Mouse (Mus musculus) liver, embryonic 15.5 days (tissue): Measurements from ENCODE around the gene Ifrd1. TPM values are rescaled to one million over a fixed set of nuclear protein-coding genes. Genes with fewer than 3 reads are reported as not detected.

ENCODE experiments used
- ATAC-seq: fragments of 200-750 bp; cut with Nextera tagmentation; 2 replicates; pipeline ENCODE4 v1.8.0; 2017; ENCODE audit warnings: moderate number of reproducible peaks, mild to moderate bottlenecking, moderate library complexity; ENCODE audit not compliant: insufficient read depth
- H3K27ac ChIP-seq: fragments of 300-500 bp; sonication (generic); replicated peaks from 2 replicates; pipeline ENCODE4 v1.5.1; 2015; ENCODE audit warnings: mild to moderate bottlenecking, inconsistent platforms
- H3K27me3 ChIP-seq: fragments of 300-500 bp; sonication (generic); 2 replicates; pipeline ENCODE4 v1.6.1; 2015; ENCODE audit warnings: mild to moderate bottlenecking, inconsistent platforms
- H3K36me3 ChIP-seq: fragments of 300-500 bp; sonication (generic); replicated peaks from 2 replicates; pipeline ENCODE4 v1.6.1; 2015; ENCODE audit warnings: moderate library complexity, mild to moderate bottlenecking, inconsistent platforms
- H3K4me1 ChIP-seq: fragments of 300-500 bp; sonication (generic); replicated peaks from 2 replicates; pipeline ENCODE4 v1.6.1; 2015; ENCODE audit warnings: inconsistent platforms
- H3K4me2 ChIP-seq: fragments of 300-500 bp; sonication (generic); 2 replicates; pipeline ENCODE4 v1.6.1; 2015; ENCODE audit warnings: moderate library complexity, mild to moderate bottlenecking, inconsistent platforms
- H3K4me3 ChIP-seq: fragments of 300-500 bp; sonication (generic); replicated peaks from 2 replicates; pipeline ENCODE4 v1.5.1; 2015; ENCODE audit warnings: mild to moderate bottlenecking, inconsistent platforms
- H3K9ac ChIP-seq: fragments of 300-500 bp; sonication (generic); 2 replicates; pipeline ENCODE4 v1.6.1; 2015; ENCODE audit warnings: moderate library complexity, mild to moderate bottlenecking, inconsistent platforms
- H3K9me3 ChIP-seq: fragments of 300-500 bp; sonication (generic); replicated peaks from 2 replicates; pipeline ENCODE4 v1.6.1; 2016; ENCODE audit warnings: inconsistent platforms
- WGBS: fragments of 180-500 bp; shearing (Covaris S2); methylation state at CpG from one replicate; pipeline ENCODE4 v1.1.7; 2015; ENCODE audit warnings: mixed read lengths; ENCODE audit not compliant: insufficient replicate concordance; 5-methylcytosine and 5-hydroxymethylcytosine counted together
- polyA plus RNA-seq: library from polyadenylated mRNA; unstranded; fragments of >200 nt; fragmentation: Nextera tagmentation; extraction: Ambion mirVana; gene quantifications from 2 replicates; pipeline ENCODE4 v1.2.1, GENCODE M21; 2015

The Ifrd1 gene
- polyA plus RNA-seq, 1 experiment from 2014 or later, result 43.8 TPM

GRCm38 (mm10) chr12:40243241-40243640 lies 5.1 kb downstream of the Ifrd1 start:
- no peak for ATAC-seq
- WGBS, result 50% methylated on average over 4 of the region's 4 CpGs
- Histone ChIP-seq H3K27ac (no peak overlapping the region), H3K9me3 (no peaks in the 10 kb centered on the region), H3K4me3 (no peak overlapping the region), H3K4me2 (no peak overlapping the region), H3K36me3 (no peaks in the 10 kb centered on the region), H3K27me3 (no peaks in the 10 kb centered on the region), H3K9ac (no peak overlapping the region), H3K4me1 (peaks cover 16% of the 10 kb centered on the region)

- ATAC-seq, result no peak
- WGBS, result 76% methylated on average over 7 of the region's 7 CpGs
- no peak overlapping the region for H3K9ac ChIP-seq
- H3K4me1 ChIP-seq, result no peaks in the 10 kb centered on the region
- H3K4me3 ChIP-seq, result no peak overlapping the region
- no peaks in the 10 kb centered on the region for H3K9me3 ChIP-seq
- H3K36me3 ChIP-seq, result no peaks in the 10 kb centered on the region
- no peak overlapping the region for H3K4me2 ChIP-seq
- H3K27me3 ChIP-seq, result no peaks in the 10 kb centered on the region
- H3K27ac ChIP-seq, result no peak overlapping the region
Observed at GRCm38 (mm10) chr12:40239161-40239560, 9.1 kb downstream of the Ifrd1 start.

GRCm38 (mm10) chr12:40232231-40232630 lies 16.1 kb downstream of the Ifrd1 start:
- Histone ChIP-seq H3K36me3 (no peaks in the 10 kb centered on the region), H3K27me3 (no peaks in the 10 kb centered on the region), H3K9ac (no peak overlapping the region), H3K9me3 (no peaks in the 10 kb centered on the region), H3K4me2 (no peak overlapping the region), H3K4me1 (no peaks in the 10 kb centered on the region), H3K4me3 (no peak overlapping the region), H3K27ac (no peak overlapping the region)
- no peak for ATAC-seq
- 74% methylated on average over 1 of the region's 1 CpGs for WGBS

GRCm38 (mm10) chr12:40231632-40232031 lies 16.7 kb downstream of the Ifrd1 start:
- WGBS, result 59% methylated on average over 2 of the region's 2 CpGs
- H3K27ac ChIP-seq, result no peak overlapping the region
- ATAC-seq, result no peak

GRCm38 (mm10) chr12:40224171-40224880 lies 24.0 kb downstream of the Ifrd1 start:
- peaks cover 32% of the 10 kb centered on the region for H3K4me1 ChIP-seq
- H3K36me3 ChIP-seq, result no peaks in the 10 kb centered on the region
- WGBS, result 82% methylated on average over 9 of the region's 9 CpGs
- H3K4me2 ChIP-seq, result peak overlapping the region; percentile 95
- H3K27me3 ChIP-seq, result no peaks in the 10 kb centered on the region
- H3K27ac ChIP-seq, result no peak overlapping the region
- H3K9me3 ChIP-seq, result no peaks in the 10 kb centered on the region
- peak overlapping the region; percentile 97; the same call in 1 of the 2 replicates for H3K4me3 ChIP-seq
- no peak for ATAC-seq
- H3K9ac ChIP-seq, result no peak overlapping the region

More at GRCm38 (mm10) chr12:40231632-40232031, 16.7 kb downstream of the Ifrd1 start:
- Histone ChIP-seq H3K36me3 (no peaks in the 10 kb centered on the region), H3K9me3 (no peaks in the 10 kb centered on the region), H3K4me3 (no peak overlapping the region), H3K4me2 (no peak overlapping the region), H3K4me1 (no peaks in the 10 kb centered on the region), H3K9ac (no peak overlapping the region), H3K27me3 (no peaks in the 10 kb centered on the region)

GRCm38 (mm10) chr12:40223676-40224075 lies 24.6 kb downstream of the Ifrd1 start:
- peaks cover 32% of the 10 kb centered on the region for H3K4me1 ChIP-seq
- 39% methylated on average over 10 of the region's 10 CpGs for WGBS
- no peak for ATAC-seq

GRCm38 (mm10) chr12:40223082-40223619 lies 25.2 kb downstream of the Ifrd1 start:
- peak overlapping the region; percentile 91 for H3K27ac ChIP-seq
- ATAC-seq, result peak; percentile 96
- H3K9ac ChIP-seq, result peak overlapping the region; percentile 87
- 0% methylated on average over 47 of the region's 47 CpGs for WGBS
- H3K4me2 ChIP-seq, result peak overlapping the region; percentile 95
- no peaks in the 10 kb centered on the region for H3K27me3 ChIP-seq
- no peaks in the 10 kb centered on the region for H3K9me3 ChIP-seq
- H3K4me3 ChIP-seq, result peak overlapping the region; percentile 97
- peaks cover under 1% of the 10 kb centered on the region; the same call in 1 of the 2 replicates for H3K36me3 ChIP-seq
- peaks cover 32% of the 10 kb centered on the region for H3K4me1 ChIP-seq

More at GRCm38 (mm10) chr12:40223676-40224075, 24.6 kb downstream of the Ifrd1 start:
- Histone ChIP-seq H3K9ac (peak overlapping the region; percentile 45), H3K4me3 (peak overlapping the region; percentile 97), H3K27me3 (no peaks in the 10 kb centered on the region), H3K36me3 (no peaks in the 10 kb centered on the region), H3K4me2 (peak overlapping the region; percentile 95), H3K9me3 (no peaks in the 10 kb centered on the region), H3K27ac (peak overlapping the region; percentile 45; the same call in 1 of the 2 replicates)

GRCm38 (mm10) chr12:40222251-40223081 lies 25.8 kb downstream of the Ifrd1 start:
- peak overlapping the region; percentile 95 for H3K4me2 ChIP-seq
- H3K27me3 ChIP-seq, result no peaks in the 10 kb centered on the region
- WGBS, result under 1% methylated on average over 81 of the region's 81 CpGs
- peak overlapping the region; percentile 91 for H3K27ac ChIP-seq
- peaks cover 37% of the 10 kb centered on the region for H3K4me1 ChIP-seq
- ATAC-seq, result peak; percentile 88
- H3K9ac ChIP-seq, result peak overlapping the region; percentile 87
- H3K36me3 ChIP-seq, result peaks cover 5% of the 10 kb centered on the region; the same call in 1 of the 2 replicates
- no peaks in the 10 kb centered on the region for H3K9me3 ChIP-seq
- H3K4me3 ChIP-seq, result peak overlapping the region; percentile 97

- Histone ChIP-seq H3K9me3 (no peaks in the 10 kb centered on the region), H3K27ac (peak overlapping the region; percentile 91), H3K36me3 (peaks cover 10% of the 10 kb centered on the region), H3K9ac (peak overlapping the region; percentile 87), H3K4me2 (peak overlapping the region; percentile 95), H3K4me1 (peaks cover 37% of the 10 kb centered on the region), H3K4me3 (peak overlapping the region; percentile 97), H3K27me3 (no peaks in the 10 kb centered on the region)
- WGBS, result 7% methylated on average over 5 of the region's 5 CpGs
- ATAC-seq, result no peak
Observed at GRCm38 (mm10) chr12:40221611-40222010, 26.7 kb downstream of the Ifrd1 start.

- H3K36me3 ChIP-seq, result peaks cover 17% of the 10 kb centered on the region
- WGBS, result 13% methylated on average over 3 of the region's 3 CpGs
- H3K4me2 ChIP-seq, result peak overlapping the region; percentile 95
- peaks cover 37% of the 10 kb centered on the region for H3K4me1 ChIP-seq
- no peak for ATAC-seq
- peak overlapping the region; percentile 87; the same call in 1 of the 2 replicates for H3K9ac ChIP-seq
- peak overlapping the region; percentile 97 for H3K4me3 ChIP-seq
- H3K27me3 ChIP-seq, result no peaks in the 10 kb centered on the region
- H3K9me3 ChIP-seq, result no peaks in the 10 kb centered on the region
- H3K27ac ChIP-seq, result no peak overlapping the region
Observed at GRCm38 (mm10) chr12:40220896-40221295, 27.4 kb downstream of the Ifrd1 start.
